Mouse (Mus musculus) R1 (cell line): ENCODE measurements at regions not wholly inside any gene's neighbourhood (a gene's known extent, or its start where the extent isn't known, plus 50 kb on each side); places are given as distances from the start of the nearest gene placed in this dataset.
A peak's percentile ranks its signal among the peaks of the same experiment; 100 is the strongest.
"Not testable (repeated sequence)": the region's sequence is repeated elsewhere in the genome, so short reads cannot be mapped to it uniquely, and the experiment has no call there.

Source experiments
- DNase-seq: peaks from one replicate; pipeline ENCODE4 v3.0.0-alpha.2; 2018; ENCODE audit warnings: low read depth, low spot score

- DNase-seq, result not testable (repeated sequence)
Observed at GRCm38 (mm10) chr2:116526203-116526602, 352.3 kb upstream of the Tmco5 start.

GRCm38 (mm10) chr2:116536453-116536852 lies 342.0 kb upstream of the Tmco5 start:
- DNase-seq, result no peak

GRCm38 (mm10) chr2:116559350-116559749 lies 319.1 kb upstream of the Tmco5 start:
- DNase-seq, result peak; percentile 16

- DNase-seq, result no peak
Observed at GRCm38 (mm10) chr2:116583989-116584388, 294.5 kb upstream of the Tmco5 start.

GRCm38 (mm10) chr2:116586203-116586959 lies 292.1 kb upstream of the Tmco5 start:
- DNase-seq, result no peak

- DNase-seq, result no peak
Observed at GRCm38 (mm10) chr2:116605869-116606268, 272.6 kb upstream of the Tmco5 start.

GRCm38 (mm10) chr2:116639935-116640334 lies 238.6 kb upstream of the Tmco5 start:
- no peak for DNase-seq

- DNase-seq, result peak; percentile 23
Observed at GRCm38 (mm10) chr2:116652106-116652505, 226.4 kb upstream of the Tmco5 start.

- DNase-seq, result no peak
Observed at GRCm38 (mm10) chr2:116685756-116686155, 192.7 kb upstream of the Tmco5 start.

- no peak for DNase-seq
Observed at GRCm38 (mm10) chr2:116697542-116697941, 180.9 kb upstream of the Tmco5 start.

- DNase-seq, result no peak
Observed at GRCm38 (mm10) chr2:116704705-116705104, 173.8 kb upstream of the Tmco5 start.

- no peak for DNase-seq
Observed at GRCm38 (mm10) chr2:116709608-116710007, 168.9 kb upstream of the Tmco5 start.

GRCm38 (mm10) chr2:116716529-116717201 lies 161.8 kb upstream of the Tmco5 start:
- no peak for DNase-seq

GRCm38 (mm10) chr2:116718637-116719036 lies 159.9 kb upstream of the Tmco5 start:
- DNase-seq, result no peak

- no peak for DNase-seq
Observed at GRCm38 (mm10) chr2:116727591-116727990, 150.9 kb upstream of the Tmco5 start.

GRCm38 (mm10) chr2:116735702-116736101 lies 142.8 kb upstream of the Tmco5 start:
- peak; percentile 27 for DNase-seq

GRCm38 (mm10) chr2:116768459-116769047 lies 109.9 kb upstream of the Tmco5 start:
- DNase-seq, result peak; percentile 22

- DNase-seq, result peak; percentile 26
Observed at GRCm38 (mm10) chr2:116769186-116769585, 109.3 kb upstream of the Tmco5 start.

- DNase-seq, result no peak
Observed at GRCm38 (mm10) chr2:116772569-116772968, 105.9 kb upstream of the Tmco5 start.

- DNase-seq, result no peak
Observed at GRCm38 (mm10) chr2:116800141-116800540, 78.3 kb upstream of the Tmco5 start.

- DNase-seq, result no peak
Observed at GRCm38 (mm10) chr2:116801578-116801977, 76.9 kb upstream of the Tmco5 start.

- no peak for DNase-seq
Observed at GRCm38 (mm10) chr2:116807207-116807606, 71.3 kb upstream of the Tmco5 start.

- DNase-seq, result no peak
Observed at GRCm38 (mm10) chr2:116807636-116808035, 70.9 kb upstream of the Tmco5 start.
